Mouse (Mus musculus): Measurements from ENCODE around the gene Cst7. TPM values are rescaled to one million over a fixed set of nuclear protein-coding genes. Genes with fewer than 3 reads are reported as not detected.

Cst7 gene
- polyA plus RNA-seq, 1 experiment from 2014 or later = 0.20 TPM

DNA sequence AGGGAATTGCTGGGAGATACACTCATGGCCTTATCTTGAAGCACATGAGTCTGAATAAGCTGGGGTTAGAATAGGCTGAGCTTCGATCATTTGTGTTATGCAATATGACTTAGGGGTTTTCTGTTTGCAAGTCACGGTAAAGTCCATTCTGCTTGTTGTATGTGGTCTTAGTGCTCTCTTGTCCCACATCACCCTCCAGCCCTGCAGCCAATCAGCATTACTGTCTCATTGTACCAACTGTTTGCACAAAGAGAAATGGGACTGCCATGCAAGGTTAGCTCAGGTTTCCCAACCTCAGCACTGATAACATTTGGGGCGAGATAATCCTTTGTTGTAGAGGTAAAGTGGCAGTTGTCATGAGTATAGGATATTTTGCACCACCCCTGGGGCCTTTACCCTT lies 39.9 kb downstream of the Cst7 start:
- TF ChIP-seq CTCF (IDR thresholded peaks at IDR 0.05; ENCODE audit: low read depth) = no peak
- no peak overlapping the region for H3K27ac ChIP-seq
- H3K4me3 ChIP-seq (replicated peaks; ENCODE audit: low read depth, low read length) = no peak overlapping the region
- 81% methylated on average over 3 of the region's 3 CpGs for WGBS
- H3K36me3 ChIP-seq (ENCODE audit: insufficient read depth, low read length) = no peaks in the 10 kb centered on the region
- H3K27me3 ChIP-seq (ENCODE audit: insufficient read depth, low read length) = no peaks in the 10 kb centered on the region
- ATAC-seq (replicated peaks; ENCODE audit: low FRiP score, low read depth) = no peak
- no peak overlapping the region for H3K9ac ChIP-seq (ENCODE audit: low read depth, low read length)
- 0 out of 2 replicates have a peak, but pooled peaks cover 6% of the 10 kb centered on the region for H3K4me1 ChIP-seq (replicated peaks; ENCODE audit: insufficient read depth, low read length)
- H3K4me2 ChIP-seq (ENCODE audit: low read length) = no peak overlapping the region
- DNase-seq (ENCODE audit: low spot score) = no peak
- no peaks in the 10 kb centered on the region for H3K9me3 ChIP-seq (replicated peaks; ENCODE audit: low read length)

DNA sequence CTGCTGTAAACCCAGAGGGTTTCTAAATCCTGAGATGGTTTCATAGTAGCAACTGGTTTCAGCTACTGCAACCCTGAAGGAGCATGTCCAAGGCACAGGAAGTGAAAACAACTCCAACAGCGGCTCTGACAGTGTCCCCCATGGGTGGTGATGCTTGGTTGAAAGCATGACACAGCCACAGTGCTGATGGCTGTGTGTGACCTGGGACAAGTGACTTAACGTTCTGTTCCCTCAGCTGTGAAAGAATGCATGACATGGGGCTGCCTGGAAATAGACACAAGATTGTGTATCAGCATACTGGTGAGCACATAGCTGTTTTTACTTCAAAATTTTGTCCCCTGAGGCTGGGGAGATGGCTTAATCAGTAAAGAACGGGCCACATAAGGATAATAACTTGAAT lies 51.5 kb downstream of the Cst7 start:
- H3K27me3 ChIP-seq (ENCODE audit: insufficient read depth, low read length) = no peaks in the 10 kb centered on the region
- no peak overlapping the region for H3K9ac ChIP-seq (ENCODE audit: low read depth, low read length)
- no peaks in the 10 kb centered on the region for H3K4me1 ChIP-seq (replicated peaks; ENCODE audit: insufficient read depth, low read length)
- H3K9me3 ChIP-seq (replicated peaks; ENCODE audit: low read length) = no peaks in the 10 kb centered on the region
- no peak overlapping the region for H3K4me3 ChIP-seq (replicated peaks; ENCODE audit: low read depth, low read length)
- TF ChIP-seq CTCF (IDR thresholded peaks at IDR 0.05; ENCODE audit: low read depth) = no peak
- ATAC-seq (replicated peaks; ENCODE audit: low FRiP score, low read depth) (no peak), DNase-seq (ENCODE audit: low spot score) (no peak)
- no peak overlapping the region for H3K4me2 ChIP-seq (ENCODE audit: low read length)
- WGBS = 58% methylated on average over 3 of the region's 3 CpGs
- no peaks in the 10 kb centered on the region for H3K36me3 ChIP-seq (ENCODE audit: insufficient read depth, low read length)
- H3K27ac ChIP-seq = no peak overlapping the region

DNA sequence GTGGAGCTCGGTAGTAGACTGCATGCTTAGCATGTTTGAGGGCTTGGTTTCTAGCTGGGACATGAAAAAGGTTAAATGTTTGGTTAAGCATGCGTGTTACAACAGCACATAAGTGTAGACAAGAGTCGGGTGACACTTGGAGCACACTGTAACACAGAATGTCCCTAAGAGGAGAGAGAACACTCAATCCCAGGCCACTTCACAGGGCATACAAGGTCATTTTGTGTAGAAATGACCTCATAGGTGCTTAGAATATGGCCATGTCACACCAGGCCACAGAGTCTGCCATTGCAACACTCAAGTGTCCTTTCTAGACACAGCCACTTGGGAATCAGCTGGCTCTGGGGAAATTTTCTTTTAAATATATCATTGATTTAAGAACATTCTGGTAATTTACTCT lies 53.7 kb downstream of the Cst7 start:
- Histone ChIP-seq H3K4me3 (replicated peaks; ENCODE audit: low read depth, low read length) (no peak overlapping the region), H3K27ac (no peak overlapping the region), H3K9ac (ENCODE audit: low read depth, low read length) (no peak overlapping the region), H3K27me3 (ENCODE audit: insufficient read depth, low read length) (no peaks in the 10 kb centered on the region), H3K4me2 (ENCODE audit: low read length) (no peak overlapping the region), H3K36me3 (ENCODE audit: insufficient read depth, low read length) (no peaks in the 10 kb centered on the region), H3K4me1 (replicated peaks; ENCODE audit: insufficient read depth, low read length) (no peaks in the 10 kb centered on the region), H3K9me3 (replicated peaks; ENCODE audit: low read length) (no peaks in the 10 kb centered on the region)
- no peak for ATAC-seq (replicated peaks; ENCODE audit: low FRiP score, low read depth)
- no peak for TF ChIP-seq CTCF (IDR thresholded peaks at IDR 0.05; ENCODE audit: low read depth)
- no peak for DNase-seq (ENCODE audit: low spot score)
- WGBS = 83% methylated on average over 3 of the region's 3 CpGs

DNA sequence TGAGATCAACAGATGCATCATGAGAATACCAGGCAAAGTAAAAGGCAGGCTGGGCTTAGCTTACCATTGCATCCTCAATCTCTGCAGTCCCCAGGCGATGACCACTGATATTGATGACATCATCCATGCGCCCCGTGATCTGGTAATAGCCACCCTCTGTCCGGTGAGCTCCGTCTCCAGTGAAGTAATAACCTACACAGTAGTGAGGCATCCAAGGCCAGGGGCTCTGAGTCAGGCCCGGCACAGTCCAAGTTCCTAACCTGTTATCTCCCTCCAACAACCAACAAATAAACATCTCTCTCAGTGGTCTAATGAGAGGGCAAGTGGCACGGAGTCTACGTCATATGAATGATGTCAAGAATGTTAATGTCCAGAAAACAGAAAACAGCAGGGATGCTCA lies 54.7 kb downstream of the Cst7 start:
- Histone ChIP-seq H3K9ac (ENCODE audit: low read depth, low read length) (no peak overlapping the region), H3K4me2 (ENCODE audit: low read length) (no peak overlapping the region), H3K36me3 (ENCODE audit: insufficient read depth, low read length) (no peaks in the 10 kb centered on the region), H3K27me3 (ENCODE audit: insufficient read depth, low read length) (no peaks in the 10 kb centered on the region), H3K27ac (no peak overlapping the region), H3K4me1 (replicated peaks; ENCODE audit: insufficient read depth, low read length) (no peaks in the 10 kb centered on the region), H3K4me3 (replicated peaks; ENCODE audit: low read depth, low read length) (no peak overlapping the region), H3K9me3 (replicated peaks; ENCODE audit: low read length) (no peaks in the 10 kb centered on the region)
- ATAC-seq (replicated peaks; ENCODE audit: low FRiP score, low read depth) (no peak), DNase-seq (ENCODE audit: low spot score) (no peak)
- TF ChIP-seq CTCF (IDR thresholded peaks at IDR 0.05; ENCODE audit: low read depth) = no peak
- 91% methylated on average over 8 of the region's 8 CpGs for WGBS

DNA sequence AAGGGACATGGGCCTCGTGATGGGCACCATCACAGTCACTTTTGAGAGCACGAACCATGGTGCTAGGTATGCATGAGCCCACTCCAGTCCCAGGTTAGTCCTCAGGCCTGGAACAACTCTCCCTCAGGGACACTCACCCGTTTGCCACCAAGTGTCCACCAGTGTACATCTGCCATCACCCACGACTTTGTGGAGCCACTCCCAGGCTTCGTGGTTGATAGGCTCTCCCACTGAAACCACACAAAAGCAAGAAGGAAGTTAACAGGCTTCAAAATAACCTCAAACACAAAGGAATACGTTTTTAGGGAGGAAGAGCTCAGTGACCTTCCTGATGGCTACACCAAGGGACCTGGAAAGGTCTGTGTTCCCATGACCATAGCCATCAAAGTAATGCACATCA lies 56.9 kb downstream of the Cst7 start:
- Histone ChIP-seq H3K4me3 (replicated peaks; ENCODE audit: low read depth, low read length) (no peak overlapping the region), H3K9me3 (replicated peaks; ENCODE audit: low read length) (no peaks in the 10 kb centered on the region), H3K4me2 (ENCODE audit: low read length) (no peak overlapping the region), H3K27ac (no peak overlapping the region), H3K27me3 (ENCODE audit: insufficient read depth, low read length) (no peaks in the 10 kb centered on the region), H3K36me3 (ENCODE audit: insufficient read depth, low read length) (no peaks in the 10 kb centered on the region), H3K4me1 (replicated peaks; ENCODE audit: insufficient read depth, low read length) (no peaks in the 10 kb centered on the region), H3K9ac (ENCODE audit: low read depth, low read length) (no peak overlapping the region)
- no peak for ATAC-seq (replicated peaks; ENCODE audit: low FRiP score, low read depth)
- WGBS = 61% methylated on average over 6 of the region's 6 CpGs
- no peak for TF ChIP-seq CTCF (IDR thresholded peaks at IDR 0.05; ENCODE audit: low read depth)
- DNase-seq (ENCODE audit: low spot score) = no peak

Other genes starting within 250 kb of the Cst7 start
- gene Gm10130, start 246.7 kb upstream of the Cst7 start, polyA plus RNA-seq (2015; fragmentation: Nextera tagmentation; extraction: Ambion mirVana) = 1.7 and 3.6 TPM in 2 replicates
- 5.5 and 6.0 TPM in 2 replicates for gene 3300002I08Rik, start 207.7 kb upstream of the Cst7 start, polyA plus RNA-seq (2015; fragmentation: Nextera tagmentation; extraction: Ambion mirVana)
- gene Zfp442, start 118.9 kb upstream of the Cst7 start, polyA plus RNA-seq (2015; fragmentation: Nextera tagmentation; extraction: Ambion mirVana) = 5.1 and 5.8 TPM in 2 replicates
- 0.09 and 0.10 TPM in 2 replicates for gene Zfp345, start 85.3 kb upstream of the Cst7 start, polyA plus RNA-seq (2015; fragmentation: Nextera tagmentation; extraction: Ambion mirVana)
- gene Apmap, start 38.2 kb downstream of the Cst7 start, polyA plus RNA-seq (2015; fragmentation: Nextera tagmentation; extraction: Ambion mirVana) = 62.5 and 63.1 TPM in 2 replicates
- 22.2 and 25.6 TPM in 2 replicates for gene Acss1, start 98.1 kb downstream of the Cst7 start, polyA plus RNA-seq (2015; fragmentation: Nextera tagmentation; extraction: Ambion mirVana)
- not detected in 2 replicates for gene Vsx1, start 118.9 kb downstream of the Cst7 start, polyA plus RNA-seq (2015; fragmentation: Nextera tagmentation; extraction: Ambion mirVana)
- 16.3 and 18.3 TPM in 2 replicates for gene Entpd6, start 178.6 kb downstream of the Cst7 start, polyA plus RNA-seq (2015; fragmentation: Nextera tagmentation; extraction: Ambion mirVana)
- 53.3 and 58.4 TPM in 2 replicates for gene Pygb, start 216.3 kb downstream of the Cst7 start, polyA plus RNA-seq (2015; fragmentation: Nextera tagmentation; extraction: Ambion mirVana)